Mouse (Mus musculus) olfactory bulb, adult 2 months (tissue): ENCODE measurements around the gene Gpam.

Experiments used
- CTCF ChIP-seq: fragments of 200-500 bp; IDR thresholded peaks from 2 replicates; pipeline ENCODE4 v1.5.1; 2012; ENCODE audit warnings: low read depth, mild to moderate bottlenecking, low read length, moderate library complexity; ENCODE audit not compliant: insufficient read depth
- POLR2A ChIP-seq: fragments of 200-500 bp; IDR thresholded peaks from 2 replicates; pipeline ENCODE4 v1.6.1; 2012; ENCODE audit warnings: mild to moderate bottlenecking, low read depth, low read length, moderate library complexity; ENCODE audit not compliant: insufficient read depth

DNA sequence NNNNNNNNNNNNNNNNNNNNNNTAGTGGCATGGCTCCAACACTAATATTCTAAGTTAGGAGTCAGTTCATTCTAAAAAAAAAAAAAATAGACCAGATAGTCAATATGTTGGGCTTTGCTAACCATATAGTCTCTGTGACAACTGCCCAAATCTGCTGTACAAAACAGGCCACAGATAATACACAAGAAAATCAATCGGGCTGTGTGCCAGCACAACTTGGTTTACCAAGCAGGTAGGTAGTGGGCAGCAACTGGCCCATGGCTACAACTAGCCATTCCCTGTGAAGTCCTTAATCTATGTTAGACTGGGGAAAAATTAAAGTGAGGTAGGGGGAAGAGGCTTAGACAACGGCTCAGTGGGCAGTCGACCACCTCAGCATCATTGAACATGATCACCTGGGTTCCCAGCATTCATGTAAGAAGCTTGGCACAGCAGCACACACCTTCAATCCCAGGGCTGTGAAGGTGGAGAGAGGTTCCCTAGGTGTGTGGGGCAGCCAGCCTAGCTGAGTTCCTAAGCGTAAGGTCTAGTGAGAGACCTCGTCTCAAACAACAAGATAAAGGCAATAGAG lies 12.1 kb downstream of the Gpam start:
- TF ChIP-seq CTCF (no peak), POLR2A (no peak)
